Mouse (Mus musculus) T-cell, adult 2 months (primary cell): Measurements from ENCODE around the gene Acadsb.
"Not testable (repeated sequence)": the region's sequence is repeated elsewhere in the genome, so short reads cannot be mapped to it uniquely, and the experiment has no call there.

Source experiments
- DNase-seq: peaks from one replicate; pipeline ENCODE4 v3.0.0; 2022; ENCODE audit warnings: low spot score

Acadsb gene

GRCm38 (mm10) chr7:131410416-131411058 lies at the start of gene Acadsb, which contains the start of gene Ikzf5:
Gene Acadsb (plus strand): TSS chr7:131410601.
Gene Ikzf5 (minus strand): TSS chr7:131410521.
- DNase-seq, result peak; percentile 99

- no peak for DNase-seq
Observed at GRCm38 (mm10) chr7:131362269-131362614, 48.2 kb upstream of the Acadsb start.

- peak; percentile 84 for DNase-seq
Observed at GRCm38 (mm10) chr7:131362615-131363300, 47.6 kb upstream of the Acadsb start, which contains the start of gene 2310057M21Rik. Gene 2310057M21Rik (minus strand): TSS chr7:131362759.

GRCm38 (mm10) chr7:131364131-131364530 lies 46.3 kb upstream of the Acadsb start:
- DNase-seq, result no peak

- peak; percentile 87 for DNase-seq
Observed at GRCm38 (mm10) chr7:131370648-131371469, 39.5 kb upstream of the Acadsb start, which contains the start of gene Pstk. Gene Pstk (plus strand): TSS chr7:131371141.

GRCm38 (mm10) chr7:131371470-131371860 lies 38.9 kb upstream of the Acadsb start:
- no peak for DNase-seq

- peak; percentile 12 for DNase-seq
Observed at GRCm38 (mm10) chr7:131371880-131372651, 38.3 kb upstream of the Acadsb start.

GRCm38 (mm10) chr7:131391761-131392160 lies 18.6 kb upstream of the Acadsb start:
- not testable (repeated sequence) for DNase-seq

GRCm38 (mm10) chr7:131409321-131409987 lies 947 bp upstream of the Acadsb start:
- DNase-seq, result no peak

- no peak for DNase-seq
Observed at GRCm38 (mm10) chr7:131409988-131410385, 414 bp upstream of the Acadsb start.

GRCm38 (mm10) chr7:131411221-131411940 lies 980 bp downstream of the Acadsb start:
- no peak for DNase-seq

GRCm38 (mm10) chr7:131411941-131412270 lies 1.5 kb downstream of the Acadsb start:
- no peak for DNase-seq

GRCm38 (mm10) chr7:131416742-131417141 lies 6.3 kb downstream of the Acadsb start:
- DNase-seq, result not testable (repeated sequence)

- DNase-seq, result no peak
Observed at GRCm38 (mm10) chr7:131417605-131418004, 7.2 kb downstream of the Acadsb start.

GRCm38 (mm10) chr7:131424912-131425311 lies 14.5 kb downstream of the Acadsb start:
- DNase-seq, result no peak

- DNase-seq, result no peak
Observed at GRCm38 (mm10) chr7:131427331-131427730, 16.9 kb downstream of the Acadsb start.

GRCm38 (mm10) chr7:131432244-131432643 lies 21.8 kb downstream of the Acadsb start:
- no peak for DNase-seq

GRCm38 (mm10) chr7:131434276-131434675 lies 23.9 kb downstream of the Acadsb start:
- DNase-seq, result no peak

GRCm38 (mm10) chr7:131437051-131437450 lies 26.6 kb downstream of the Acadsb start:
- no peak for DNase-seq

GRCm38 (mm10) chr7:131456714-131457113 lies 46.3 kb downstream of the Acadsb start:
- no peak for DNase-seq

- DNase-seq, result no peak
Observed at GRCm38 (mm10) chr7:131465117-131465601, 54.8 kb downstream of the Acadsb start.
